Mouse (Mus musculus): ENCODE results near the gene Tmco4. TPM values are rescaled to one million over a fixed set of nuclear protein-coding genes. Genes with fewer than 3 reads are reported as not detected.

Tmco4 gene
- polyA plus RNA-seq, 1 experiment from 2014 or later, result 1.2 TPM

GRCm38 (mm10) chr4:139004067-139004466 is 31.4 kb downstream of the Tmco4 start:
- H3K36me3 ChIP-seq, result no peaks in the 10 kb centered on the region
- ATAC-seq (ENCODE audit: low read depth), result no peak
- H3K4me3 ChIP-seq, result no peak overlapping the region
- H3K27me3 ChIP-seq, result no peaks in the 10 kb centered on the region
- no peak overlapping the region for H3K9ac ChIP-seq
- WGBS, result 69% methylated on average over 8 of the region's 8 CpGs
- H3K9me3 ChIP-seq, result no peaks in the 10 kb centered on the region
- no peak overlapping the region for H3K4me2 ChIP-seq
- H3K4me1 ChIP-seq (replicated peaks), result peaks cover 15% of the 10 kb centered on the region
- H3K27ac ChIP-seq (replicated peaks), result no peak overlapping the region

GRCm38 (mm10) chr4:139005214-139005613 is 32.5 kb downstream of the Tmco4 start:
- H3K9me3 ChIP-seq, result no peaks in the 10 kb centered on the region
- no peaks in the 10 kb centered on the region for H3K27me3 ChIP-seq
- 0 out of 2 replicates have a peak, but pooled peaks have one; percentile 32 for ATAC-seq (ENCODE audit: low read depth)
- peaks cover 15% of the 10 kb centered on the region for H3K4me1 ChIP-seq (replicated peaks)
- H3K4me3 ChIP-seq, result no peak overlapping the region
- 52% methylated on average over 6 of the region's 6 CpGs for WGBS
- H3K36me3 ChIP-seq, result no peaks in the 10 kb centered on the region
- peak overlapping the region; percentile 18; the same call in 1 of the 2 replicates for H3K27ac ChIP-seq (replicated peaks)
- H3K4me2 ChIP-seq, result no peak overlapping the region
- no peak overlapping the region for H3K9ac ChIP-seq

- H3K36me3 ChIP-seq, result no peaks in the 10 kb centered on the region
- 85% methylated on average over 3 of the region's 3 CpGs for WGBS
These were observed 34.7 kb downstream of the Tmco4 start for GRCm38 (mm10) chr4:139007353-139007752.

GRCm38 (mm10) chr4:139007981-139008536 is 35.4 kb downstream of the Tmco4 start:
- 34% methylated on average over 6 of the region's 6 CpGs for WGBS
- H3K27ac ChIP-seq (replicated peaks), result peak overlapping the region; percentile 49; the same call in 1 of the 2 replicates
- ATAC-seq (ENCODE audit: low read depth), result peak; percentile 36; the same call in 1 of the 2 replicates
- H3K9ac ChIP-seq, result no peak overlapping the region
- no peaks in the 10 kb centered on the region for H3K36me3 ChIP-seq
- H3K4me3 ChIP-seq, result no peak overlapping the region
- no peaks in the 10 kb centered on the region for H3K27me3 ChIP-seq
- peaks cover 15% of the 10 kb centered on the region for H3K4me1 ChIP-seq (replicated peaks)
- no peak overlapping the region for H3K4me2 ChIP-seq
- no peaks in the 10 kb centered on the region for H3K9me3 ChIP-seq

More at GRCm38 (mm10) chr4:139007353-139007752, 34.7 kb downstream of the Tmco4 start:
- Histone ChIP-seq H3K9ac (no peak overlapping the region), H3K27me3 (no peaks in the 10 kb centered on the region), H3K9me3 (no peaks in the 10 kb centered on the region), H3K27ac (replicated peaks) (no peak overlapping the region), H3K4me2 (no peak overlapping the region), H3K4me3 (no peak overlapping the region), H3K4me1 (replicated peaks) (peaks cover 15% of the 10 kb centered on the region)
- no peak for ATAC-seq (ENCODE audit: low read depth)

GRCm38 (mm10) chr4:139011201-139011702 is 38.6 kb downstream of the Tmco4 start:
- Histone ChIP-seq H3K9ac (no peak overlapping the region), H3K4me1 (replicated peaks) (peaks cover 8% of the 10 kb centered on the region; the same call in 1 of the 2 replicates), H3K4me2 (no peak overlapping the region), H3K9me3 (no peaks in the 10 kb centered on the region), H3K4me3 (no peak overlapping the region), H3K36me3 (no peaks in the 10 kb centered on the region), H3K27ac (replicated peaks) (no peak overlapping the region), H3K27me3 (no peaks in the 10 kb centered on the region)
- WGBS, result 84% methylated on average over 13 of the region's 13 CpGs
- no peak for ATAC-seq (ENCODE audit: low read depth)

- Histone ChIP-seq H3K4me1 (replicated peaks) (peaks cover 4% of the 10 kb centered on the region), H3K9ac (no peak overlapping the region), H3K4me3 (no peak overlapping the region), H3K4me2 (no peak overlapping the region), H3K36me3 (no peaks in the 10 kb centered on the region), H3K9me3 (no peaks in the 10 kb centered on the region), H3K27me3 (no peaks in the 10 kb centered on the region), H3K27ac (replicated peaks) (no peak overlapping the region)
- WGBS, result 89% methylated on average over 11 of the region's 11 CpGs
- ATAC-seq (ENCODE audit: low read depth), result no peak
These were observed 40.6 kb downstream of the Tmco4 start for GRCm38 (mm10) chr4:139013281-139013680.

GRCm38 (mm10) chr4:139014793-139015192 is 42.1 kb downstream of the Tmco4 start:
- Histone ChIP-seq H3K27ac (replicated peaks) (no peak overlapping the region), H3K9me3 (no peaks in the 10 kb centered on the region), H3K4me3 (no peak overlapping the region), H3K4me2 (no peak overlapping the region), H3K4me1 (replicated peaks) (peaks cover 17% of the 10 kb centered on the region), H3K27me3 (no peaks in the 10 kb centered on the region), H3K9ac (no peak overlapping the region), H3K36me3 (no peaks in the 10 kb centered on the region)
- 80% methylated on average over 6 of the region's 6 CpGs for WGBS
- no peak for ATAC-seq (ENCODE audit: low read depth)

GRCm38 (mm10) chr4:139018388-139018787 is 45.7 kb downstream of the Tmco4 start:
- Histone ChIP-seq H3K36me3 (no peaks in the 10 kb centered on the region), H3K4me1 (replicated peaks) (peaks cover 27% of the 10 kb centered on the region), H3K27me3 (no peaks in the 10 kb centered on the region), H3K4me2 (no peak overlapping the region), H3K9ac (no peak overlapping the region), H3K27ac (replicated peaks) (peak overlapping the region; percentile 78), H3K9me3 (no peaks in the 10 kb centered on the region), H3K4me3 (no peak overlapping the region)
- WGBS, result 93% methylated on average over 14 of the region's 14 CpGs
- no peak for ATAC-seq (ENCODE audit: low read depth)

GRCm38 (mm10) chr4:139018976-139019375 is 46.3 kb downstream of the Tmco4 start:
- no peak overlapping the region for H3K4me3 ChIP-seq
- H3K9ac ChIP-seq, result no peak overlapping the region
- 32% methylated on average over 4 of the region's 4 CpGs for WGBS
- no peaks in the 10 kb centered on the region for H3K27me3 ChIP-seq
- H3K27ac ChIP-seq (replicated peaks), result peak overlapping the region; percentile 78
- peak overlapping the region; percentile 11; the same call in 1 of the 2 replicates for H3K4me2 ChIP-seq
- peaks cover 27% of the 10 kb centered on the region for H3K4me1 ChIP-seq (replicated peaks)
- no peaks in the 10 kb centered on the region for H3K9me3 ChIP-seq
- no peaks in the 10 kb centered on the region for H3K36me3 ChIP-seq
- peak; percentile 58; the same call in 1 of the 2 replicates for ATAC-seq (ENCODE audit: low read depth)

GRCm38 (mm10) chr4:139019413-139019812 is 46.7 kb downstream of the Tmco4 start:
- Histone ChIP-seq H3K4me1 (replicated peaks) (peaks cover 31% of the 10 kb centered on the region), H3K27ac (replicated peaks) (peak overlapping the region; percentile 78)

GRCm38 (mm10) chr4:139020385-139020784 is 47.7 kb downstream of the Tmco4 start:
- H3K9me3 ChIP-seq, result no peaks in the 10 kb centered on the region
- no peak overlapping the region for H3K4me3 ChIP-seq
- H3K4me1 ChIP-seq (replicated peaks), result peaks cover 31% of the 10 kb centered on the region
- H3K9ac ChIP-seq, result no peak overlapping the region
- 80% methylated on average over 3 of the region's 3 CpGs for WGBS
- H3K27me3 ChIP-seq, result no peaks in the 10 kb centered on the region
- no peak for ATAC-seq (ENCODE audit: low read depth)
- no peak overlapping the region for H3K27ac ChIP-seq (replicated peaks)
- H3K36me3 ChIP-seq, result no peaks in the 10 kb centered on the region
- H3K4me2 ChIP-seq, result no peak overlapping the region

More at GRCm38 (mm10) chr4:139019413-139019812, 46.7 kb downstream of the Tmco4 start:
- 57% methylated on average over 13 of the region's 13 CpGs for WGBS
- H3K36me3 ChIP-seq, result no peaks in the 10 kb centered on the region
- no peak overlapping the region for H3K9ac ChIP-seq
- peak overlapping the region; percentile 11; the same call in 1 of the 2 replicates for H3K4me2 ChIP-seq
- no peaks in the 10 kb centered on the region for H3K27me3 ChIP-seq
- no peaks in the 10 kb centered on the region for H3K9me3 ChIP-seq
- peak; percentile 74 for ATAC-seq (ENCODE audit: low read depth)
- no peak overlapping the region for H3K4me3 ChIP-seq

GRCm38 (mm10) chr4:139024379-139024778 is 51.7 kb downstream of the Tmco4 start:
- Histone ChIP-seq H3K4me3 (no peak overlapping the region), H3K4me1 (replicated peaks) (peaks cover 18% of the 10 kb centered on the region), H3K27ac (replicated peaks) (no peak overlapping the region), H3K9me3 (no peaks in the 10 kb centered on the region), H3K9ac (peak overlapping the region; percentile 31; the same call in 1 of the 2 replicates), H3K27me3 (no peaks in the 10 kb centered on the region), H3K4me2 (no peak overlapping the region), H3K36me3 (no peaks in the 10 kb centered on the region)
- no peak; the same call in 1 of the 2 replicates for ATAC-seq (ENCODE audit: low read depth)
- 7% methylated on average over 2 of the region's 2 CpGs for WGBS

Measured in neural tube, embryonic 13.5 days (tissue).